Mouse (Mus musculus) brain, embryonic 14.5 days (tissue): ENCODE measurements around the gene Itga6.

ENCODE experiments used
- CTCF ChIP-seq: fragments of 200-500 bp; IDR thresholded peaks from 2 replicates; pipeline ENCODE4 v1.5.1; 2012; ENCODE audit warnings: inconsistent platforms, mild to moderate bottlenecking, moderate library complexity, borderline replicate concordance; ENCODE audit not compliant: insufficient read depth, insufficient read length; ENCODE audit errors: extremely low read depth
- POLR2A ChIP-seq: fragments of 200-500 bp; IDR thresholded peaks from 2 replicates; pipeline ENCODE4 v1.6.1; 2012; ENCODE audit warnings: mild to moderate bottlenecking, inconsistent platforms, borderline replicate concordance; ENCODE audit not compliant: poor library complexity, insufficient read depth, insufficient read length, severe bottlenecking; ENCODE audit errors: extremely low read depth

DNA sequence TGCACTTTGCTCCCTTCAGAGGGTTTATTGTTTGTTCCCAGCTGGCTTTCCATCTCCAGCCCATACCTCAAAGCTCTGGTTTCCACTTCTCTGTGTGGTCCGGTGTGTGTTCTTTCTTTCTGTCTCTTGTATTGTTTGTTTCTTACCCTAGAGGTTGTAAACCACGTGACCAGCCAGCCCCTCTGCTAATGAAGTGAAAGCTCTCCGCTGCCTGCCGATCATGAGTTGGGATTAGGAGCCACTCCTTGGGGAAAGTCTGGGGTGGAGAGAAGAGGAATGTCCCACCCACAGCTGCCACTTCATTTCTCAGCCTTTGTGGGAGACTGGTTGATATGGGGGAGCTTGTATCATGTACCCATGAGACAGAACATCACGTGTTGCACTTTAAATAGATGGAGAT lies 69.9 kb downstream of the Itga6 start:
- TF ChIP-seq CTCF (no peak), POLR2A (no peak)
